Mouse (Mus musculus): ENCODE measurements at regions not wholly inside any gene's neighbourhood (a gene's known extent, or its start where the extent isn't known, plus 50 kb on each side); places are given as distances from the start of the nearest gene placed in this dataset.
"Not testable (repeated sequence)": the region's sequence is repeated elsewhere in the genome, so short reads cannot be mapped to it uniquely, and the experiment has no call there.

- Histone ChIP-seq H3K27me3 (ENCODE audit: control insufficient read depth, insufficient read depth, low read length) (no peaks in the 10 kb centered on the region), H3K4me3 (ENCODE audit: control insufficient read depth, insufficient read depth, low read length) (no peak overlapping the region), H3K4me1 (replicated peaks; ENCODE audit: control insufficient read depth, insufficient read depth, low read length) (no peaks in the 10 kb centered on the region), H3K36me3 (ENCODE audit: control insufficient read depth, insufficient read depth, low read length) (no peaks in the 10 kb centered on the region), H3K27ac (ENCODE audit: control insufficient read depth, insufficient read depth, low read length) (no peak overlapping the region)
- TF ChIP-seq CTCF (IDR thresholded peaks at IDR 0.05; ENCODE audit: borderline replicate concordance, control insufficient read depth, extremely low read depth, insufficient read depth, low read length, poor library complexity) (no peak), POLR2A (IDR thresholded peaks at IDR 0.05; ENCODE audit: control insufficient read depth, extremely low read depth, insufficient read depth, low read length, poor library complexity) (no peak)
- DNase-seq = no peak
- 79% methylated on average over 5 of the region's 5 CpGs for WGBS
These were observed 65.4 kb downstream of the Chst1 start for GRCm38 (mm10) chr2:92664939-92665338.

GRCm38 (mm10) chr2:92667192-92667591 lies 67.7 kb downstream of the Chst1 start:
- TF ChIP-seq CTCF (IDR thresholded peaks at IDR 0.05; ENCODE audit: borderline replicate concordance, control insufficient read depth, extremely low read depth, insufficient read depth, low read length, poor library complexity) = no peak
- TF ChIP-seq POLR2A (IDR thresholded peaks at IDR 0.05; ENCODE audit: control insufficient read depth, extremely low read depth, insufficient read depth, low read length, poor library complexity) = no peak
- no peak for DNase-seq
- WGBS = 57% methylated on average over 1 of the region's 1 CpGs

GRCm38 (mm10) chr2:92667756-92668155 lies 68.2 kb downstream of the Chst1 start:
- no peaks in the 10 kb centered on the region for H3K27me3 ChIP-seq (ENCODE audit: control insufficient read depth, insufficient read depth, low read length)
- no peak overlapping the region for H3K4me3 ChIP-seq (ENCODE audit: control insufficient read depth, insufficient read depth, low read length)
- TF ChIP-seq POLR2A (IDR thresholded peaks at IDR 0.05; ENCODE audit: control insufficient read depth, extremely low read depth, insufficient read depth, low read length, poor library complexity) (no peak), CTCF (IDR thresholded peaks at IDR 0.05; ENCODE audit: borderline replicate concordance, control insufficient read depth, extremely low read depth, insufficient read depth, low read length, poor library complexity) (no peak)
- no peak overlapping the region for H3K27ac ChIP-seq (ENCODE audit: control insufficient read depth, insufficient read depth, low read length)
- H3K36me3 ChIP-seq (ENCODE audit: control insufficient read depth, insufficient read depth, low read length) = no peaks in the 10 kb centered on the region
- no peak for DNase-seq
- no peaks in the 10 kb centered on the region for H3K4me1 ChIP-seq (replicated peaks; ENCODE audit: control insufficient read depth, insufficient read depth, low read length)
- 91% methylated on average over 6 of the region's 6 CpGs for WGBS

More at GRCm38 (mm10) chr2:92667192-92667591, 67.7 kb downstream of the Chst1 start:
- Histone ChIP-seq H3K27me3 (ENCODE audit: control insufficient read depth, insufficient read depth, low read length) (no peaks in the 10 kb centered on the region), H3K36me3 (ENCODE audit: control insufficient read depth, insufficient read depth, low read length) (no peaks in the 10 kb centered on the region), H3K27ac (ENCODE audit: control insufficient read depth, insufficient read depth, low read length) (no peak overlapping the region), H3K4me3 (ENCODE audit: control insufficient read depth, insufficient read depth, low read length) (no peak overlapping the region), H3K4me1 (replicated peaks; ENCODE audit: control insufficient read depth, insufficient read depth, low read length) (no peaks in the 10 kb centered on the region)

- H3K4me3 ChIP-seq (ENCODE audit: control insufficient read depth, insufficient read depth, low read length); H3K4me1 ChIP-seq (replicated peaks; ENCODE audit: control insufficient read depth, insufficient read depth, low read length); H3K36me3 ChIP-seq (ENCODE audit: control insufficient read depth, insufficient read depth, low read length); H3K27me3 ChIP-seq (ENCODE audit: control insufficient read depth, insufficient read depth, low read length); DNase-seq; H3K27ac ChIP-seq (ENCODE audit: control insufficient read depth, insufficient read depth, low read length): not testable (repeated sequence)
- 46% methylated on average over 10 of the region's 10 CpGs for WGBS
These were observed 70.0 kb downstream of the Chst1 start for GRCm38 (mm10) chr2:92669431-92670081.

GRCm38 (mm10) chr2:92671586-92671985 lies 72.1 kb downstream of the Chst1 start:
- Histone ChIP-seq H3K27ac (ENCODE audit: control insufficient read depth, insufficient read depth, low read length) (no peak overlapping the region), H3K4me1 (replicated peaks; ENCODE audit: control insufficient read depth, insufficient read depth, low read length) (no peaks in the 10 kb centered on the region), H3K4me3 (ENCODE audit: control insufficient read depth, insufficient read depth, low read length) (no peak overlapping the region), H3K36me3 (ENCODE audit: control insufficient read depth, insufficient read depth, low read length) (no peaks in the 10 kb centered on the region), H3K27me3 (ENCODE audit: control insufficient read depth, insufficient read depth, low read length) (no peaks in the 10 kb centered on the region)
- DNase-seq = peak; percentile 21
- WGBS = 41% methylated on average over 5 of the region's 5 CpGs
- no peak for TF ChIP-seq CTCF (IDR thresholded peaks at IDR 0.05; ENCODE audit: borderline replicate concordance, control insufficient read depth, extremely low read depth, insufficient read depth, low read length, poor library complexity)
- no peak for TF ChIP-seq POLR2A (IDR thresholded peaks at IDR 0.05; ENCODE audit: control insufficient read depth, extremely low read depth, insufficient read depth, low read length, poor library complexity)

- no peaks in the 10 kb centered on the region for H3K27me3 ChIP-seq (ENCODE audit: control insufficient read depth, insufficient read depth, low read length)
- no peak overlapping the region for H3K27ac ChIP-seq (ENCODE audit: control insufficient read depth, insufficient read depth, low read length)
- WGBS = 75% methylated on average over 4 of the region's 4 CpGs
- no peak for TF ChIP-seq POLR2A (IDR thresholded peaks at IDR 0.05; ENCODE audit: control insufficient read depth, extremely low read depth, insufficient read depth, low read length, poor library complexity)
- no peak for TF ChIP-seq CTCF (IDR thresholded peaks at IDR 0.05; ENCODE audit: borderline replicate concordance, control insufficient read depth, extremely low read depth, insufficient read depth, low read length, poor library complexity)
- H3K36me3 ChIP-seq (ENCODE audit: control insufficient read depth, insufficient read depth, low read length) = no peaks in the 10 kb centered on the region
- no peak overlapping the region for H3K4me3 ChIP-seq (ENCODE audit: control insufficient read depth, insufficient read depth, low read length)
- no peak for DNase-seq
- no peaks in the 10 kb centered on the region for H3K4me1 ChIP-seq (replicated peaks; ENCODE audit: control insufficient read depth, insufficient read depth, low read length)
These were observed 72.6 kb downstream of the Chst1 start for GRCm38 (mm10) chr2:92672106-92672505.

All from thymus, adult 2 months (tissue).